Mouse (Mus musculus): ENCODE results near the gene Smarce1.

DNA sequence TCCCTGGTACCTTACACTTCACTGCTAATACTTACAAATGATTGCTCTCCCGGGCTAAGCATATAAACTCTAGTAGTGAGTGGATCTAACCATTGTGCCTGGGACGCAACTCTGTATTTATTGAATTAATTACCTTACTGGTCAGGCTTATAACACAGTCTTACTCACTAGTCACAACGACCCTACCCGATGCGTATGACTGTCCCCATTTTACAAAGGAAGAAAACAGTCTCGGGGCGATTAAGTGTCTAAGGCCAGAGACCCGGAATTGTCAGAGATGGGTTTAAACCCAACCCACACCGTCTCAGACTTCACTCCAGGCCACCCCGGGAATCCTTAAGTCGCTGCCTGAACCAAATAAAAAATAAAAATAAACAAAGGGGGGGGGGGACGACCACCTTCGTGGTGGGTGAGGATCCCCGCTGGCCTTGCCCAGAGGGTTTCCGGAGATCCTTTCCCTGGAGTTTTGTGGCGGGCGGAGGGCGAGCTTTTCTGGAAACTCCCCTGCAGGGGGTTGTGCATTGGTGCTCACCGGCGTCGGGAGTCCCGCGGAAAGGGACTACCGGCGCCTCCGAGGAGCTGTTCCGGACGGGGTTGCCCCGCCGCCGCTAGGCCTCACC, 1.1 kb downstream of the Smarce1 start:
- TF ChIP-seq CTCF (conservative IDR thresholded peaks at IDR 0.05 in 1 of 2, IDR thresholded peaks at IDR 0.05 in 1 of 2; ENCODE audit: low read depth in 2 of 2, low read length in 2 of 2) (no peak), KAT2A (IDR thresholded peaks at IDR 0.05; ENCODE audit: insufficient replicate concordance, low read length) (no peak), POLR2A (IDR thresholded peaks at IDR 0.05; ENCODE audit: low read depth, low read length) (no peak), ZMIZ1 (IDR thresholded peaks at IDR 0.05; ENCODE audit: low read depth, low read length) (no peak), EP300 (IDR thresholded peaks at IDR 0.05; ENCODE audit: low read length) (no peak), MAX (IDR thresholded peaks at IDR 0.05; ENCODE audit: low read length) (peak; percentile 55; the same call in 1 of the 2 replicates), JUND (conservative IDR thresholded peaks at IDR 0.05; ENCODE audit: low read depth, low read length) (no peak), BHLHE40 (IDR thresholded peaks at IDR 0.05; ENCODE audit: low read depth, low read length) (no peak)

Measured in CH12.LX (cell line).